Mouse (Mus musculus): Measurements from ENCODE around the gene Zfp949. TPM values are rescaled to one million over a fixed set of nuclear protein-coding genes. Genes with fewer than 3 reads are reported as not detected.
A peak's percentile ranks its signal among the peaks of the same experiment; 100 is the strongest.

Zfp949 gene
- polyA plus RNA-seq, 1 experiment: 4.4 TPM

DNA sequence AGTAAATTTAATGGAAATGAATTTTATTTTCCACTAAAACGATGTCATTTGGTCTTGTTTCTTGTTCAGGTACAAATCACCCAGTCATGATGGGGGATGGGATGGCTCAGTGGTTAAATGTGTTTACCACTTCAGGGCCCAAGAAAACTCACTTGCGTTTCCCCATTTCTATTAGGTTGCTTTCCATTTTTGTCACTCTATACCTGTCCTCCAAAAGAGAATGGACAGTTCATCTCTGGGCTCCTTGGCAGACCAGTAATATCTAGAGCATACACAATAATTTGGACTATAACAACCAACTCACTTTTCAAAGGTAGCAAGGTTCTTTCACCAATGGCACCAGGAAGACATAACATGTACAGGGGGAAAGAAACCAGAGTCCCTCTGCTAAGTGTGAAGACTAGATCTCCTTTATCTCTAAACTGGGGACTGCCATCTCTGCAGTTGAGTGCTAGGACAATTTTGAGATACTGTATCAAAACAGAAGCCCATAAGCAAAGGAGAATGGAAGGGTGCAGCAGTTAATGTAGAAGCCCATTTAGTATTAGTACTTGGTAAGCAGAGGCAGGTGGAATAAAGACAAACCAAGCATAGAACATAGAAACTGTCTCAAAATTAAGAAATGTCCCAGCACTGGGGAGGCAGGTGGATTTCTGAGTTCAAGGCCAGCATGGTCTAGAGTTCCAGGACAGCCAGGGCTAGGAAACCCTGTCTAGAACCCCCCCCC lies 27.5 kb upstream of the Zfp949 start:
- Histone ChIP-seq H3K27me3 (replicated peaks; ENCODE audit: control insufficient read depth, insufficient read depth, low read length) (no peaks in the 10 kb centered on the region), H3K4me3 (ENCODE audit: insufficient read depth, low read depth, low read length) (no peak overlapping the region), H3K4me1 (ENCODE audit: control insufficient read depth, insufficient read depth, low read length) (0 out of 2 replicates have a peak, but pooled peaks cover 4% of the 10 kb centered on the region), H3K27ac (ENCODE audit: insufficient read depth, low read depth, low read length) (no peak overlapping the region), H3K36me3 (ENCODE audit: control insufficient read depth, insufficient read depth, low read length) (peaks cover 2% of the 10 kb centered on the region; the same call in 1 of the 2 replicates)
- DNase-seq: no peak
- 59% methylated on average over 2 of the region's 2 CpGs for WGBS
- no peak for TF ChIP-seq POLR2A (IDR thresholded peaks at IDR 0.05; ENCODE audit: low read depth, low read length)
- no peak for TF ChIP-seq CTCF (conservative IDR thresholded peaks at IDR 0.05; ENCODE audit: insufficient read depth, insufficient read length, low read depth, low read length)

DNA sequence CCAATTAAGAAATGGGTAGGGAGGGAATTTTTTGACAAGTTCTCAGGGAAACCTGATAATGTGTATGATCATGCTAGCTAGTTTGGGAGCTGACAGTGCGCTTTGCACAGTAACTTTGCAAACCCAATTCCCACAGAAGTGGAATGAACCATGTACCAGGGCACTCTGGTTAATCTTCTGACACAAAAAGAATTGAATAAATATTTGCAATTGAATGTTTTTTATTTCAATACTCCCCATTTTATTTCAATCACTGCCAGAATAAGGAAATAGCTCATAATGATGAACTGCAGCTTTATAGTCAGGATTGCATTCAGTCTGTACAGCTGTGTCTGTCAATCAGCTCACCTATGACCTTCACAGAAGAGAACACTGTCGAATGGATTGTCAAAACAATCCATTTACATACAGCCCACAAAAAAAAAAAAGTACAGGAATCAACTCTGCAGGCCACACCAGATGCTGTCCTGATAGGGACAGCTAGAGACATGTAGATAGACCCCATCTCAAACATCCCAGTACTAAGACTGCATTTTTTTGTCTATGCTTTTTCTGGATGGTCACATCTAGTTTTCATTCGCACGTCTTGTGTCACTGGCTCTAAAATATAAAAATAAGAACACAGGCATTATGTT lies 26.9 kb upstream of the Zfp949 start:
- 55% methylated on average over 4 of the region's 4 CpGs for WGBS
- no peak for DNase-seq
- Histone ChIP-seq H3K27me3 (replicated peaks; ENCODE audit: control insufficient read depth, insufficient read depth, low read length) (no peaks in the 10 kb centered on the region), H3K36me3 (ENCODE audit: control insufficient read depth, insufficient read depth, low read length) (peaks cover 2% of the 10 kb centered on the region; the same call in 1 of the 2 replicates), H3K4me3 (ENCODE audit: insufficient read depth, low read depth, low read length) (no peak overlapping the region), H3K4me1 (ENCODE audit: control insufficient read depth, insufficient read depth, low read length) (0 out of 2 replicates have a peak, but pooled peaks cover 4% of the 10 kb centered on the region), H3K27ac (ENCODE audit: insufficient read depth, low read depth, low read length) (no peak overlapping the region)
- TF ChIP-seq CTCF (conservative IDR thresholded peaks at IDR 0.05; ENCODE audit: insufficient read depth, insufficient read length, low read depth, low read length) (no peak), POLR2A (IDR thresholded peaks at IDR 0.05; ENCODE audit: low read depth, low read length) (no peak)

DNA sequence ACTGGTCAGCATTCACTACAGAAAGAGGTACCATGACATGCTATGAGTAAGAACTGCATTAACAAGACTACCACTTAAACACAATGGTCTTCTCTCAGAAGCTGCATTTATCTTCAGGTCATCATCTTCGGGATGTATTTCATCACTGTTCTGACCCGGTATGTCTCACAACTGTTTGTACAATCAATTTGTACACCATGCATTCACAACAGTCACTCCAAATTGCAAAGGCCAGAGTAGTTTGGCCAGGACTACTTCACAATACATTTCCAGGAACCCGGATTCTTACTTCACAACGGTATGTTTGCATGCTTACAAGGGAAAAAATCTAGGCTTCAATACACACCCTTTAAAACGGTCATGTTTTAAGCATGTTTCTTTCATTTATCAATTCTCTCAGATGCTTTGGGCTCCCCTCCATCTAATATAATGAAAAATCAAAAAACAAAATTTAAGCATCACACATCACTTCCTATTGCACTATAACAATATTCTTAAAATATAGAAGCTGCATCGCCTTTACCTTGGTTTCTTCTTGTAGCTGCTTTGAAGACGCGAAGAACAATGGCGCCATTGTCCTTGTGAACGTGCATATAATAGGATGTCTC lies 25.8 kb upstream of the Zfp949 start:
- TF ChIP-seq CTCF (conservative IDR thresholded peaks at IDR 0.05; ENCODE audit: insufficient read depth, insufficient read length, low read depth, low read length) (no peak), POLR2A (IDR thresholded peaks at IDR 0.05; ENCODE audit: low read depth, low read length) (no peak)
- Histone ChIP-seq H3K4me3 (ENCODE audit: insufficient read depth, low read depth, low read length) (peak overlapping the region; percentile 90), H3K27me3 (replicated peaks; ENCODE audit: control insufficient read depth, insufficient read depth, low read length) (no peaks in the 10 kb centered on the region), H3K4me1 (ENCODE audit: control insufficient read depth, insufficient read depth, low read length) (0 out of 2 replicates have a peak, but pooled peaks cover 4% of the 10 kb centered on the region), H3K36me3 (ENCODE audit: control insufficient read depth, insufficient read depth, low read length) (peaks cover 2% of the 10 kb centered on the region; the same call in 1 of the 2 replicates), H3K27ac (ENCODE audit: insufficient read depth, low read depth, low read length) (peak overlapping the region; percentile 75; the same call in 1 of the 2 replicates)
- WGBS: 5% methylated on average over 10 of the region's 10 CpGs
- DNase-seq: no peak

DNA sequence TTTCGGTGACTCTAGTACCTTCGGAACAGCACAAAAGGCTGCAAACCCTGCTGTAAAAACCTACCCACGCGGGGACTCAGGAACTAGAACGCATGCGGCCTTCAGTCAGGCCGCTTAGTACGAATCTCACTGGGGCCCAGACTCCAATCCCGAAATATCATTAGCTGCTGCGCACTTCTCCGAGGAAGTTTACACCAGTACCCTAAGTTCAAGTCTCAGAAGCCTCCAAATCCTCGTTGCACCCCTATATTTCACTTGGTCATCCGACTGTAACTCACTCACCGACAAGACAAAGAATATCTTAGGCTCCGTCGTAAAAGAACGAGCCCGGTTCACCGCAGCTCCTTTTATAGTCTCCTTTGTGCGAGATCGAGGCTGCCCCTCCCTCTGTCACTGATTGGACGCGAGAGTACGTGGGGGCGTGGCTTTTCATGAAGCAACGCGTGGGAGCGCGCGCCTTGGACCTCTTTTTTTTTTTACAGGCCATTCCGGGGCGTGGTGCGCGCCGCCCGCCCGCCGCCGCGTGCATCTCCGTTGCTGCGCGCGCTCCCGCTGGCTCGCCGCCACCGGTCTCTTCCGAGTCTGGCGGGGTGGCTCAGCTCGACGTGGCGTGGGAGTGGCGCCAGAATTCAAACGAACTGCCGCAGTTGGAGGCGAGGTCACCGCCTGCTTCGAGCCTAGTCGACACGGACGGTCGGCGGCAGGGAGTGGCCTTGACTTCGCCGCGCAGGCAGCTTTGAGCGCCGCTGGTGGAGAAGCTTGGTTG lies 25.1 kb upstream of the Zfp949 start:
- H3K36me3 ChIP-seq (ENCODE audit: control insufficient read depth, insufficient read depth, low read length): peaks cover 2% of the 10 kb centered on the region; the same call in 1 of the 2 replicates
- peak; percentile 98 for DNase-seq
- TF ChIP-seq CTCF (conservative IDR thresholded peaks at IDR 0.05; ENCODE audit: insufficient read depth, insufficient read length, low read depth, low read length) (peak; percentile 36; the same call in 1 of the 2 replicates), POLR2A (IDR thresholded peaks at IDR 0.05; ENCODE audit: low read depth, low read length) (no peak)
- H3K27ac ChIP-seq (ENCODE audit: insufficient read depth, low read depth, low read length): peak overlapping the region; percentile 75; the same call in 1 of the 2 replicates
- peak overlapping the region; percentile 90 for H3K4me3 ChIP-seq (ENCODE audit: insufficient read depth, low read depth, low read length)
- 0 out of 2 replicates have a peak, but pooled peaks cover 4% of the 10 kb centered on the region for H3K4me1 ChIP-seq (ENCODE audit: control insufficient read depth, insufficient read depth, low read length)
- no peaks in the 10 kb centered on the region for H3K27me3 ChIP-seq (replicated peaks; ENCODE audit: control insufficient read depth, insufficient read depth, low read length)
- WGBS: under 1% methylated on average over 69 of the region's 69 CpGs

DNA sequence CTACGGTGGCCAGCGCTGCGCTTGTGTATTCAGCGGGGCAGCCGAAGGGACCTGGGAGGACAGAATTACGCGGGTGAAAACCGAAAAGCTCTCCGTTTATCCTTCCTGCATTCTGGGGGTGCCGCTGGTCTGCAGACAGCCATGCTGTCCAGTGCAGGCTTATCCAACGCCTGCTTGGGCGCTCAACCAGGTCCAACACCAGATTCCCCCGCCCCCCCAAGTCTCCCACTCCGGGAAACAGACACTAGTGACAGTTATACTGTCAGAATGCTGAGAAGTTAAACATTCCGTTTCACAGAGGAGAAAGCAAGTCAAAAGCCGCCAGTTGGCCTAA lies 24.5 kb upstream of the Zfp949 start:
- WGBS: 6% methylated on average over 16 of the region's 16 CpGs
- peak overlapping the region; percentile 66 for H3K4me3 ChIP-seq (ENCODE audit: insufficient read depth, low read depth, low read length)
- H3K27me3 ChIP-seq (replicated peaks; ENCODE audit: control insufficient read depth, insufficient read depth, low read length): no peaks in the 10 kb centered on the region
- DNase-seq: no peak
- TF ChIP-seq POLR2A (IDR thresholded peaks at IDR 0.05; ENCODE audit: low read depth, low read length) (no peak), CTCF (conservative IDR thresholded peaks at IDR 0.05; ENCODE audit: insufficient read depth, insufficient read length, low read depth, low read length) (no peak)
- peaks cover 2% of the 10 kb centered on the region; the same call in 1 of the 2 replicates for H3K36me3 ChIP-seq (ENCODE audit: control insufficient read depth, insufficient read depth, low read length)
- 0 out of 2 replicates have a peak, but pooled peaks cover 4% of the 10 kb centered on the region for H3K4me1 ChIP-seq (ENCODE audit: control insufficient read depth, insufficient read depth, low read length)
- no peak overlapping the region for H3K27ac ChIP-seq (ENCODE audit: insufficient read depth, low read depth, low read length)

DNA sequence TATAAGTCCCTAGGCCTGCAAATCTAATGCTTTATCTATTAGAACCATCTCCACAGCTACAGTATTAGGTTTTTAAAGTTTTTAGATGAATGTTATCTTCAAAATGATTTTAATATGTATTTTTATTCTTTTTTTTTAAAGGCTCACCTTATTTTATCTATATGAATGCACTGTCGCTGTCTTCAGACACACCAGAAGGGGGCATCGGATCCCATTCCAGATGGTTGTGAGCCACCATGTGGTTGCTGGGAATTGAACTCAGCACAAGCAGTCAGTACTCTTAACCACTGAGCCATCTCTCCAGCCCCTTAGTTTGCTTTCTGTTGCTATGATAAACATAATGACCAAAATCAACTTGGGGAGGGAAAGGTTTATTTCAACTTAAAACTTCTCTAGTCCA lies 23.5 kb upstream of the Zfp949 start:
- Histone ChIP-seq H3K4me3 (ENCODE audit: insufficient read depth, low read depth, low read length) (no peak overlapping the region), H3K27ac (ENCODE audit: insufficient read depth, low read depth, low read length) (no peak overlapping the region), H3K4me1 (ENCODE audit: control insufficient read depth, insufficient read depth, low read length) (0 out of 2 replicates have a peak, but pooled peaks cover 4% of the 10 kb centered on the region), H3K27me3 (replicated peaks; ENCODE audit: control insufficient read depth, insufficient read depth, low read length) (no peaks in the 10 kb centered on the region), H3K36me3 (ENCODE audit: control insufficient read depth, insufficient read depth, low read length) (peaks cover 2% of the 10 kb centered on the region; the same call in 1 of the 2 replicates)
- no peak for DNase-seq
- TF ChIP-seq POLR2A (IDR thresholded peaks at IDR 0.05; ENCODE audit: low read depth, low read length) (no peak), CTCF (conservative IDR thresholded peaks at IDR 0.05; ENCODE audit: insufficient read depth, insufficient read length, low read depth, low read length) (no peak)
- WGBS: 93% methylated on average over 2 of the region's 2 CpGs

All from kidney, adult 2 months (tissue).